Mouse (Mus musculus): ENCODE measurements around the gene Snx11.

DNA sequence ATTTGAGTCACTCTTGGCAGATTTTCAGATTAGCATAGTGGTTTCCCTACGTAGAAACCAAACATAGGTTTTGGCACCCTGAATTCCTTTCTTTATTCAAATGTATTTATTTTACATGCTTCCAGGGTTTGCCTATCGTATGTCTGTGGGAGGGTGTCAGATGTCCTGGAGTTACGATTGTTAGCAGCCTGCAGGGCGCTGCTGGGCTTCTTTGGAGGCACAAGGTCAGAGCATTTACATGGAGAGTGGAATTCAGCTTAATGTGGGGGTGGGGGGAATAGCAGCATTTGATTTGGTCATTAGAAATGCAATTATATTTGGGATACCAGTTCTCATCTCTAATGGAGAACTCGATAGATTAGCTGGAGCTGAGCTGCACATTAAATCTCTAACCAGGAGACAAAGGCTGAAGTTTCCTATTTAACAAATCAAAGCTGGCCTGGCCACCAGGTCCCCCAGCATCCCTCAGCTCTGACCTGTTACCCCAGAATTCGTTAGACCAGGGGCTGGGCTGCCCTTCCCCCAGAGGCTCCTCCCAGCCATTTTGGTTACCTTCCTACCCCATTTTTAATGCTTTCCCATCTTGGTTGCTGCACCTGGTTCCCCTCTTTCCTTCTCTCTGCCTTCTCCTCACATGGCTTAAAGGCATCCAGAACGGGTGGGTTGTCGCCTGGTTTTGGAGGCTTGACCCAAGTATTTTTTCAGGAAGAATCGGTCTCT is 9.5 kb upstream of the Snx11 start:
- TF ChIP-seq CTCF (IDR thresholded peaks at IDR 0.05; ENCODE audit: low read depth) (no peak), EP300 (IDR thresholded peaks at IDR 0.05; ENCODE audit: low read depth) (no peak)
